Mouse (Mus musculus) embryonic fibroblast, embryonic 13.5 days (primary cell): ENCODE data around the gene Adgrb2. TPM values are rescaled to one million over a fixed set of nuclear protein-coding genes. Genes with fewer than 3 reads are reported as not detected.

ENCODE experiments used
- H3K27ac ChIP-seq: 2 replicates; pipeline ENCODE4 v1.5.1; 2012; ENCODE audit warnings: low read length, control low read depth, inconsistent platforms; ENCODE audit not compliant: insufficient read depth
- H3K4me1 ChIP-seq: 2 replicates; pipeline ENCODE4 v1.6.1; 2011; ENCODE audit warnings: low read length; ENCODE audit not compliant: control insufficient read depth, insufficient read depth
- H3K4me3 ChIP-seq: 2 replicates; pipeline ENCODE4 v1.5.1; 2011; ENCODE audit warnings: mild to moderate bottlenecking, control low read depth, low read length; ENCODE audit not compliant: insufficient read depth
- CTCF ChIP-seq: IDR thresholded peaks from 2 replicates; pipeline ENCODE4 v1.5.1; 2011; ENCODE audit warnings: mild to moderate bottlenecking, control low read depth, low read length, moderate library complexity, borderline replicate concordance; ENCODE audit not compliant: insufficient read depth
- POLR2A ChIP-seq: IDR thresholded peaks from 2 replicates; pipeline ENCODE4 v1.6.1; 2011; ENCODE audit warnings: low read depth, mild to moderate bottlenecking, control low read depth, low read length, moderate library complexity
- polyA plus RNA-seq: library from polyadenylated mRNA; stranded (reverse); fragments of >200 nt; gene quantifications from 2 replicates; pipeline ENCODE4 v1.2.4, GENCODE M21; 2011; ENCODE audit warnings: low read depth; ENCODE audit not compliant: missing spikeins, insufficient read length

The Adgrb2 gene
- polyA plus RNA-seq, 1 experiment, result 3.7 TPM

GRCm38 (mm10) chr4:129970861-129971260 lies 13.8 kb upstream of the Adgrb2 start:
- no peak overlapping the region for H3K4me3 ChIP-seq
- no peaks in the 10 kb centered on the region for H3K4me1 ChIP-seq
- no peak overlapping the region for H3K27ac ChIP-seq
- TF ChIP-seq POLR2A, result no peak

DNA sequence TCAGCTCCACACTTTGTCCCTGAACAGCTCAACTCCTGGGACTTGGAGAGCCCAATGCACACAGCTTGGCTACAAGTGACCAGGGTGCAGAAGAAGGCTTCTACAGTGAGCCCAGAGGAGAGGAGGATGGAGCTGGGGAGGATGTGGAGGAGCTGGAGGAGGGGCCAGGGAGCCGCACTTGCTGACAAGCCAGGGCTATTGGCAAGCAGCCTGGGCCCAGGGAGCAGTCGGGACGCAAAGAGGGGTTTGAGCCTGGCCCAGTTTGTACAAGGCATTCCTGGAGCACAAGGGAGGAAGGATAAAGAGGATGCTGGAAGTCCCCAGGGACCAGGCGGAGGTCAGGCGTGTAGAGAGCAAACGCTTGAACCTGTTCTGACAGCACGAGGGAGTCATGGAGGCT lies 12.7 kb upstream of the Adgrb2 start:
- Histone ChIP-seq H3K4me1 (no peaks in the 10 kb centered on the region), H3K27ac (no peak overlapping the region), H3K4me3 (no peak overlapping the region)
- TF ChIP-seq POLR2A (no peak), CTCF (no peak)

GRCm38 (mm10) chr4:129974285-129974684 lies 10.4 kb upstream of the Adgrb2 start:
- no peak overlapping the region for H3K27ac ChIP-seq
- TF ChIP-seq POLR2A, result no peak
- no peak for TF ChIP-seq CTCF
- H3K4me1 ChIP-seq, result no peaks in the 10 kb centered on the region
- no peak overlapping the region for H3K4me3 ChIP-seq

- H3K27ac ChIP-seq, result no peak overlapping the region
- TF ChIP-seq POLR2A (no peak), CTCF (no peak)
Observed at GRCm38 (mm10) chr4:129977256-129977655, 7.4 kb upstream of the Adgrb2 start.

GRCm38 (mm10) chr4:129978227-129978626 lies 6.4 kb upstream of the Adgrb2 start:
- H3K27ac ChIP-seq, result no peak overlapping the region
- H3K4me3 ChIP-seq, result no peak overlapping the region
- TF ChIP-seq POLR2A, result no peak
- no peaks in the 10 kb centered on the region for H3K4me1 ChIP-seq

More at GRCm38 (mm10) chr4:129977256-129977655, 7.4 kb upstream of the Adgrb2 start:
- H3K4me1 ChIP-seq, result no peaks in the 10 kb centered on the region
- H3K4me3 ChIP-seq, result no peak overlapping the region

- no peak for TF ChIP-seq CTCF
- TF ChIP-seq POLR2A, result no peak
- H3K4me1 ChIP-seq, result no peaks in the 10 kb centered on the region
- no peak overlapping the region for H3K27ac ChIP-seq
- no peak overlapping the region for H3K4me3 ChIP-seq
Observed at GRCm38 (mm10) chr4:129978930-129979329, 5.7 kb upstream of the Adgrb2 start.

DNA sequence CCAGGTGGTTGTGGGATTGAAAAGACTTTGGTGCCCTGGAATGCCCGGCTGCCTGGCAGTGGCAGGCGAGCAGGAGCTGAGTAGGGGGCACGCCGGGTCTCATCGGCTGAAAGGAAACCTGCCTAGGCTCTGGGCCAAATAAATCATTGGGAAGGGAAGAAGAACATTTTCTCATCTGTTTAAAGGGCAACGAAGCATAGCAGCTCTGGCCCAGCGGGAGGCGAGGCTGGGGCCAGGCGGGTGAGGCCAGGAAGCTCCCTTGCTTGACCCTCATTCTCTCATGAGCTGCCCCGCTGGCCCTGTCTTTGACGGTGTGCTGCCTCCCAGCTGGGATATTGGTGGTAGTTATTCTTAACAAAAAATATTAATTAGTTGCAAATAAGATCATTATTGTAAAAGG lies 3.0 kb upstream of the Adgrb2 start:
- Histone ChIP-seq H3K4me1 (no peaks in the 10 kb centered on the region), H3K27ac (no peak overlapping the region)
- TF ChIP-seq CTCF (no peak), POLR2A (no peak)

DNA sequence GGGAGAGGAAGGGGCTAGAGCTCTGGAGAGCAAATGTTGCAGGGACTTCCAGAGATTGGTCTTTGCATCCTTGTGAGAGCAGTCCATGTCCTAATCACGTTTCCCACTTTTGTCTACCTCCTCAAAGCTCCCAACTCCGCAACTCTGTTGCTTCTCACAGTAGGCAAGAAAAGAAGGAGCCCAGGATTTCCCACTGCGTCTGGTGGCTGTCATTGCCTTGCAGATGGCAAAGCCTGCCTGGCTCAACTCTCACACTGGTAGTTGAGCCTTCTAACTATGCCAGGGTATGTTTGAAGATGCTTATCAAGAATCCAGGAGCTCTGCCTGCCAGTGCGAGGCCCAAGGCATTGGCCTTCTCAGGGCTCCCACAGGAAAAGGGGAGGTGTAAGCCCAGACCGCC lies 1.6 kb upstream of the Adgrb2 start:
- no peak for TF ChIP-seq CTCF
- Histone ChIP-seq H3K4me1 (0 out of 2 replicates have a peak, but pooled peaks cover 4% of the 10 kb centered on the region), H3K27ac (no peak overlapping the region), H3K4me3 (no peak overlapping the region)

More for the DNA sequence above, 3.0 kb upstream of the Adgrb2 start:
- H3K4me3 ChIP-seq, result no peak overlapping the region

DNA sequence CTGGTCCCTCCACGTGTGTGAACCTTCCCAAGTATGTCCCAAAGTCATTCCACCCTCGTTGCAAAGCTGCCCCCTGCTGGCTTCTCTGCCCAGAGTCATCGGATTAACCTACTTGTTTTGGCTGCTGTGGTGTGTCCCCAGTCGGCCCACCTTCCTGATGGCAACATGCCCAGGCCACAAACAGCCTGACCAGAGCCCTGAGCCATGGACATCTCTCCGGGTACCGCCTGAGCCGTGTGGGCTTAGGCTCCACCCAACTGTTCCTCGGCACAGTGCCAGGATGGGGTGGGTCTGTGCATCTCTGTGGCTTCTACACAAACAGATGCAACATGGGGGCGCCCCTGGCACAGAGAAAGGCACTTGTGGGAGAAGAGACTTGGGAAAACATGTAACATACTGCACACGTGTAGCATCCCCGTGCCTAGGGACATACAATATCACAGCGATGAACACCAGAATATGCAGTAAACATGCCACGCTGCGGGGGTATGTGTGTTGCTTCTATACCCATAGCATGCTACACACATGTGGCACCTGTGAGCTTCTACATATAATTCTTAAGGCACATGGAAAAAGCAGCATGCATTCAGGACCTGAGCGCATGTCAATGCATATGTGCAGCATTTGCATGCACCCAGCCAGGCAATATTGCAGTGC lies 778 bp upstream of the Adgrb2 start:
- Histone ChIP-seq H3K4me3 (no peak overlapping the region), H3K4me1 (0 out of 2 replicates have a peak, but pooled peaks cover 4% of the 10 kb centered on the region), H3K27ac (no peak overlapping the region)
- TF ChIP-seq CTCF (peak; percentile 45; the same call in 1 of the 2 replicates), POLR2A (no peak)

DNA sequence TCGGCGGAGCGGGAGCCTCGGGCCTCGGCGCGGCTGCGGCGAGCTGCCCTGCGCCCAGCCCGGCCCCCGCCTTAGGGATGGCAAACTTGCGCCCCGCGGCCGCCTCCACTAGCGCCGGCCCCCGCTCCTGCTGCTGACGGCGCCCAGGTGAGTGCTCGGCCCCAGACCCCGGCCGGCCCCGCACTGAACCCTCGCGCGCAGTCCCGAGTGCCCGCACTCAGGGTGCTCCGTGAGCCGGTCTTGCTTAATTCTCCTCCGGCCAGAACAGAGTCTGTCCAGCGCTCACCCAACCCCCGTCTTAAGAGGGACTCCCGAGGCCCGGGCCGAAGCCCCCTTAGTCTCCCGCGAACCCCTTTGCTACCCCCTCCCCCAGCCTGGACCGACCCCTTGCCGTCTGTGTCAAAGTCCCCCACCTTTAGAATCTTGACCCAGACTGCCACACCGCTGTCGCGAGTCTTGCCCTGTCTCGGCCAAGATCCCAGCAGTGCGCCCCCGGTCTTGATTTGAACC lies 546 bp downstream of the Adgrb2 start:
- H3K4me3 ChIP-seq, result peak overlapping the region; percentile 29
- H3K27ac ChIP-seq, result no peak overlapping the region
- TF ChIP-seq POLR2A, result no peak
- TF ChIP-seq CTCF, result no peak

More for the DNA sequence above, 546 bp downstream of the Adgrb2 start:
- H3K4me1 ChIP-seq, result 0 out of 2 replicates have a peak, but pooled peaks cover 4% of the 10 kb centered on the region
